Mouse (Mus musculus): ENCODE data around the gene Mgp.

The Mgp gene

DNA sequence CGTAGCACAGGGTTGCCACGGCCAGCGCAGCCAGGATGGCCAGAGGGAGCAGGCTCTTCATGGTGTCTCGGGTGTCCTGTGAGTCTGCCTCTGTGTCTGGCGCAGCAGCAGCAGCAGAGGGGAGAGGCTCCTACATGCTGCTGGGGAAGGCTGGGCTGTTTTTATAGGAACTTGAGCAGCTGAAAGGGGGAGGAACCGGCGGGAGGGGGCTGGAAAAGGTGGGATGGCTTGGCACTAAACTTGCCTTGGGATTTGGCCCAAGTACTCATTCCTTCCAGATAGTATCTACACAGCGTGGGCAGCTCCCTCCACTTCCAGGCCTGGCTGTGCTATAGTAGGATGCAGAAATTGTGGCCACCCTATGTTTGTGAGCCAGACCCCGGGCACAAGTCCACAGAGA, at the start of gene Mgp:
Gene Mgp (minus strand): TSS at position 154 of the 400 bp plus-strand sequence.
- no peak for DNase-seq (ENCODE audit: low read depth)

DNA sequence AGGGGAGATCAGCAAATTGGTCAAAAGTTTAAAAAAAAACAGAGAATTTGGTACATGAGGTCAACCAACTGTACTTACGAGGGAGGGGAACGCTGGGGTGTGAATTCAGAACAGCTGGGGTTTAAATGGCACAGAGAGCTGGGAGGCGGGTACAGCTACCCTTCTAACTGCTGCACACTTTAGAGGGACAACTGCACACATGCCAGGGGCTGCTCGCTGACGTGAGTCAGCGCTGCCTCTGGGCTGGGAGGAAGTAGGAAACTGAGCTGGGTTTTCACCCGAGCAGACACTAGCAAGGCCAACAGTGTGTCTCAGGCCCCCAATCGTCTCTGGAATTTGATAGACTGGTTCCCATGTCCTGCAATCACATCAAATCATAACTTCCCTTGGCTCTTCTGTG, 49.4 kb upstream of the Mgp start:
- DNase-seq (ENCODE audit: low read depth): no peak

- no peak for DNase-seq (ENCODE audit: low read depth)
Observed at GRCm38 (mm10) chr6:136923532-136923931, 47.9 kb upstream of the Mgp start, which contains the start of gene Pde6h. TSS of gene Pde6h (plus strand) at chr6:136923832.

- peak; percentile 16 for DNase-seq (ENCODE audit: low read depth)
Observed at GRCm38 (mm10) chr6:136922871-136923270, 47.2 kb upstream of the Mgp start.

DNA sequence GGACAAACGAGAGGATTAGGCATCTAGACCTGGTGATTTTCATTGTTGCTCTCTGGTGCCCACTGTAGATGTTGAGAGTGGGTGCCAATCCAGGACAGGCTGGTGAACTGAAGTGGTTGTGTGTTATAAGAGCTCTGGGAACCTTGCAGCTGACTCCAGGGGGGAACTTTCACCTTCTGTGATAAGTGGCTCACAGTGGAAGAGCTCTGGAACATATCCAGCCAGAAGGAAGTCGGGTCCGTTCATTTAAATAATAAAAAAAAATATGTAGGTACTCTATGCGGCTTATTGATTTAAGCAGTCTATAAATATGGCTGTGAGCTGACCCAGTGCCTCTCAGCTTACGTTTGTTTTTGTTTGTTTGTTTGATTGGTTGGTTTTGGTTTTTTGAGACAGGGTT, 46.5 kb upstream of the Mgp start, which contains the start of gene Erp27:
Gene Erp27 (minus strand): TSS at position 101 of the 400 bp plus-strand sequence.
- peak; percentile 17 for DNase-seq (ENCODE audit: low read depth)

GRCm38 (mm10) chr6:136921601-136922000, 46.0 kb upstream of the Mgp start:
- peak; percentile 26 for DNase-seq (ENCODE audit: low read depth)

- peak; percentile 86 for DNase-seq (ENCODE audit: low read depth)
Observed at GRCm38 (mm10) chr6:136920320-136921257, 45.0 kb upstream of the Mgp start.

DNA sequence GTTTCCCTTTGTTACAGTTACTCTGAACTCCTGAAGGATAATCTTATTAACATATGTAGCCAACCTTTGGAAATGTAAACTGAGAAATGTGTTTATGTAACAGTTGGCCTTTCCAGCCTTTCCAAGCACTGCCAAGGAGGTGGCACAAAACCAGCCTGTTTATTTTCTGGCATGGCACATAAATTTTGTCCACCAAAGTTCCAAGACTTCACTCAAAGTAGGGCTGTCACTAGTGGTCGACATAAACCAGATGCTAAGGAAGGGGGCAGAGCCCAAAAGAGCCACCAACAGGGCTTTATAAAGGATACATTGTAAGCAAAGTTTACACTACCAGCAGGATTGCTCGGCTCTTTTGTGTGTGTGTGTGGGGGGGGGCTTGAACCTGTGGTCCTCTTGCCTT, 42.3 kb upstream of the Mgp start:
- no peak for DNase-seq (ENCODE audit: low read depth)

DNA sequence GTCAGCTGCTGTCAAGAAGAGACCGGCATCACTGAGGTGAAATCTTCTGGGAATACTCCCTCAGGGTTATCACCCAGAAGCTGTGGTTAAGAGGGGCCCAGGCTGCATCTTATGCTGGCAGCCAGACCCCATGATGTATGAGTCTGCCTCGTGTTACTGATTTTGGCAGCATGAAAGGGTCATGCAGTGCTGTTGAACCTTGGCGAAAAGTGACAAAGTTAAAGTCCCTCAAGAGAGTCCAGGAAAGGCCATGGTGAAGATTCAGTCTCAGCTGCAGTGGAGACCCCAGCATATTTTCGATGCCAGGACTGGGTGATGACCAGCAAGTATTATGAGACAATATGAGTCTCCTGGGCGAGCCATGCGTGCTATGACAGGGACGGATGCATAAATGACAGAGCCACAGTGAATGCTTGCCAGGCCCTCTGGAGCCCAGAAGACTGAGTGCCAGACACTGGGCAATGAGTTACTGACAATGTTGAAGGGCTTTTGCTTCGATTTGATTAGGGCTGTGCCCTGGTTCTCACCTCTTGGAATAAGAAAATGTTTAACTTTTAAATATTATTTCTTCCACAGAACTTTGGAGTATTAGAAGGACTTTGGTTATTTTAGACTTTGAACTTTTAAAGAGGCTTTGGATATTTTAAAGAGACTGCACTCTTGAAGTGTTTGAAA, 40.2 kb upstream of the Mgp start:
- no peak for DNase-seq (ENCODE audit: low read depth)

DNA sequence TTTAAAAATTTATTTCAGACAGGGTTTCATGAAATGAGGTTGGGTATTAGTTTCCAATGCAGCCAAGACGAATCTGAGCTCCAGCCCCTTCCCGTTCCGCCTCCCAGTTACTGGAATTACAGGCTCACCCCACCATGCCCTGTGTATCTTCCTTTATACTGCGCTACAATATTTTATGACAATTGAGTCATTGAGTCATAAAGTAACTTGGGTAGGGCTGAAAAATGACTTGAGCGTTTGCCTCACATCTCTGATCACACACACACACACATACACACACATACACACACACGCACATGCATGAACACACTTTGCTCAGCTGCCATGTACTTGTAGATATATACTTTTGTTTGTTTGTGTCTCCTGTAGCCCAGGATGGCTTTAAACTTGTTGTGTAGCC, 38.6 kb upstream of the Mgp start:
- DNase-seq (ENCODE audit: low read depth): no peak

DNA sequence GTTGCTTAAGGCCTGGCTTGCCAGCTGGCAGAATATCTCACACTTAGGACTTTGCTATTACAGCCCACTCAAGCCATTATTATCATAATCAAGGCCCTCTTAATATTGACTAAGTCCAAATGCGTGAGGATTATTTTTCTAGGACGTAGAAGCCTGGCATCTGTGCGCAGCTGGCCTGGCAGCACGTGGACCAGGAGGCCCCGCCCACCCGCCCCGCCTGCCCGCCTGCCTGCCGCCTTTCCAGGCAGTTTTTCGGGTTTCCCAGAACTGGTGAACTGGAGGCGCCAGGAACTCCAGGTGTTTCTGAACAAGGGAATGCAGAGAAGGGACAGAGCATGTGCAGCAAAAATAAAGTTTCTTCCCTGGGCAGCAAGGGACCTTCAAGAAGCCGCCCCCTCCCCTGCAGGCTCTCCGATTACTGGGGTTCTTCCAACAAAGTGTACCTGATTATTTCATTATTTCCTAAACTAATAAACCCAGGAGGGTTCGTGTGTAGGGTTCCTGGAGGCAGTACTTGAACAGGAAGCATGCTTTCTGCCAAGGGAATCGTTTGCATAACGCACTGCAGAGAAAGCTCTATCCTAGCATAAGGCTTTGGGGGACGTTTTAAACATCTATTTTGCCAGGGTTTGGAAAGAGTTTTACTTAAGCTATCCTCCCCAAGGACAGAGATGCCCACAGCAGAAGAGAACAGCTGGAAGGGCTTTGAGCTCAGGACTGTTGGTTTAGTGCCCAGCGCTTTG, 37.9 kb upstream of the Mgp start:
- DNase-seq (ENCODE audit: low read depth): no peak

GRCm38 (mm10) chr6:136912751-136913265, 37.2 kb upstream of the Mgp start:
- DNase-seq (ENCODE audit: low read depth): no peak

- no peak for DNase-seq (ENCODE audit: low read depth)
Observed at GRCm38 (mm10) chr6:136910247-136910890, 34.7 kb upstream of the Mgp start.

GRCm38 (mm10) chr6:136906937-136907293, 31.3 kb upstream of the Mgp start:
- no peak for DNase-seq (ENCODE audit: low read depth)

GRCm38 (mm10) chr6:136906283-136906936, 30.8 kb upstream of the Mgp start:
- no peak for DNase-seq (ENCODE audit: low read depth)

DNA sequence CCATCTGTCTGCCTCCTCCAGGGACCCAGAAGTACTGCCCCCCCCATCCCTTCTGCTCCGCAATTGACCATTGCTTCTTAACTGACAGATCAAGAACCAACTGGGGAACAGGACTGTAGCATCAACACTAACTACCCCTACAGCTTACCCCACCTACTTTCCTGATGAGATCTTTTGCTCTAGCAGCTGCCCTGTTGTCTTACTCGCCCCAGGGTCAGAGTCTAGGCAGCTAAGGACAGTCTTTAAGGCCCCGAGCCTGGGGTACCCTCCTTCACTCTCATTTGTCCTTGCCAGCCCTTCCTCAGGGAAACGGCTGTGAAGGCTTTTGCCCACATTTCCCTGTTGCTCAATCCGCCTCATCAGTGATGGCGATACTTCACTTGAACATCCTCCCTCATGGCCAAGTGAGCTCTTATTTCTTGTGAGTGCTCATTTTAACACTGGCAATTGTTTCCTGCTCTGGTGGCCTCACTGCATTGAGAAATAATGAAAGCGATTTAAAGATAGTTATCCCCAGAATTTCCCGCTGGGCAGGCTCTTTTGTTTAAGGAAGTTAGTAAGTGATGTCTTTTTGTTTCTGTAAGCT, 28.4 kb upstream of the Mgp start:
- DNase-seq (ENCODE audit: low read depth): no peak

DNA sequence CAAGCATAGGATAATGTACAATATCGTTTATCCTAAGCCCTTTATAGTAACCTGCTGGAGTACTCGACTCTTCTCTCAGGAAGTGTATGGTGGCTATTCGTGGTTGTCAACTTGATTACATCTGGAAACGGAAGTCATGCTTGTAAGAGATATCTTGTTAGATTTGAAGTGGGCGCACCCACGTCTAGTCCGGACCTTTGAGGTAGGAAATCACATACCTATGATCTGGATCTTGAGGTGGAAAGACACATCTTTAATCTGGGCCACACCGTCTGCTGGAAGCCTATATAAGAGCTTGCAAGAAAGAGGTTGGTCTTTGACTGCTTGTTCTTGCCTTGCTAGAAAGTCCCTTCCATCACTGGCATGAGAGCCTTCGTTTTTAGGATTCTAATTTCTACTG, 26.9 kb upstream of the Mgp start:
- peak; percentile 53 for DNase-seq (ENCODE audit: low read depth)

DNA sequence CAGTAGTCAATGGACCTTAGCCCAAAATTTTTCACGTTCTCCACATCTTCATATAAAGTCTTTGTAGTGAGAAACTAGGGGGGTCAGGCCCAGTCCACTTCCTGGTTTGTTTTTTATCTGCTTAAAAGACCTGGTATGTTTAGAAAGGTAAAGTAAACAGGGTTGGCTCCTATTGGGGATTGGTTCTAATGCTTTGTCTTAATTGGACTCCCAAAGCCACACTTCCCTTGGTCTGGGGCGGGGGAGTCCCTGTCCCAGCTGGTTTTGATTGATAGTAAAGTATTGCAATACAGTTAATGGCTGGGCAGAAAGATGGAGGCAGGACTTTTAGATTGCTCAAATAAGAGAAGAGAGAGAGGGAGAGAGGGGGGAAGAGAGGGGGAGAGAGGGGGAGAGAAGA, 25.4 kb upstream of the Mgp start:
- no peak for DNase-seq (ENCODE audit: low read depth)

DNA sequence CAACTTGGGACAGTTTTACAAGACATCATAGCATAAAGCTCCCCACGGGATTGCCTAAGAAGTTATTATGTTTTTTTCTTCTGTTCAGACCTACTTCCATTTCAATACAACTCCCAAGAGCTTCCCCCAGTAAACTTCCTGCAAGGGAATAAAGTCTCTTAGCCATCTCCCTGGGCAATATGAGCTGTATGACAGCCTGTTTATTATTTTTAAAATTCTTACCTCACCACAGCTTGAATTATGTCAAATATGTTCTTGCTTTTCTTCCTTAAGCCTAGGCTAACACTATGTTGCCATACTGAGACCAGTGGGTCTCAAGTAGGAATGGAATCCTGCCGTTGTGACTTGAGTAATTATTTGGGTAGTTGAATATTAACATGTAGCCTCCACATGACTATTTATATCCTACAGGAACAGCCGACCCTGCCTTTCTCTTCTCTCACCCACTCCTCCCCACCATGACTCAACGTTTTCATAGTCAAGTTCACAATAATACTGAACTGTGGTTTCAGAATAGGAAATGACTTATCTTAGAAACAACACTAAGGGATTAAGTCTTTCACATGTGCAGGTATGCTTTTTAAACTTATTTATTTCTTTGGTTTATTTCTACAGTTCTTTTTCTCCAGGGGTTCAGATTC, 24.9 kb upstream of the Mgp start:
- DNase-seq (ENCODE audit: low read depth): no peak

DNA sequence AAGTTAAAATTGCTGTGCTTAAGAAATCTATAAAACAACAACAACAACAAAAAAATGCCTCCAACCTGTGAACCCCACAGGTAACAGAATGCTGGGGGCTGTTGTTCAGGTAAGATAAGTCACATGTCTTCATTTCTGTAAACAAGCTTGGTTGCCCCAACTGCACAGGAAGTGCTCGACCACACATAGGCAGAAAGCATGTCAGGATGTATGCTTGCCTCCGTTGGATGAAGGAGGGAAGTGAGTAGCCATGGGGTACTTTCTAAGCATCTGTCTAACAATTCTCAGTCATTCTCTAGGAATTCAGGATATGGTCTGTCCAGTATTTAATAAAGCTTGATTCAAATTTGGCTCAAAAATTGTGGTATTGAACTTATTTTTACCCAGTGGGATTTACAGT, 23.3 kb upstream of the Mgp start:
- DNase-seq (ENCODE audit: low read depth): peak; percentile 38
